Mouse (Mus musculus) frontal cortex, postnatal 10 days (tissue): ENCODE measurements at regions not wholly inside any gene's neighbourhood (a gene's known extent, or its start where the extent isn't known, plus 50 kb on each side); places are given as distances from the start of the nearest gene placed in this dataset.

Experiments
- DNase-seq, 2 experiments: peaks; one replicate each; pipeline ENCODE4 v3.0.0; 2022; ENCODE audit warnings: low spot score in 2 of 2, mixed read lengths in 1 of 2

- no peak for DNase-seq
Observed at GRCm38 (mm10) chr16:64391440-64392197, 210.6 kb downstream of the Csnka2ip start.

GRCm38 (mm10) chr16:64368608-64369399 lies 233.4 kb downstream of the Csnka2ip start:
- no peak for DNase-seq

DNA sequence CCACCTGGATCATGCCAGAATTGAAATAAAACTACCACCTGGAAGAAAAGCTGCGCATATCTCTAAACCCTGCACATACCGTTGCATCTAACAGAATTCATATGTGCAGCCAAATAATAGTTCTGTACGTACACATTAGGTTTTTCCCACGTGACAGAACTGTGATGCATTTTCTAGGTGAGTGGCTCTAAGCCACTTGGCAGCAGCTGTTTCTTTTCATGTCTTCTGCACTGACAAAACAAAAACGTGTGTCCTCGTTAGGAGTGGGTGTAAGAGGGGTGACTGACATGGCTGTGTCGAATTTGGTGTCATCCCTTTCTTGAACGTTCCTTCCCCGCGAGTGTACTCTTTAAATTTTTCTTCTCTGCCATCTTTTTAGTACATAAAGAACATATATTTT lies 254.3 kb downstream of the Csnka2ip start:
- DNase-seq, result no peak

- DNase-seq, result no peak
Observed at GRCm38 (mm10) chr16:64332887-64333455, 269.2 kb downstream of the Csnka2ip start.

GRCm38 (mm10) chr16:64332195-64332886 lies 269.9 kb downstream of the Csnka2ip start:
- DNase-seq, result no peak

GRCm38 (mm10) chr16:64329264-64330060 lies 272.7 kb downstream of the Csnka2ip start:
- DNase-seq, result no peak

- no peak for DNase-seq
Observed at GRCm38 (mm10) chr16:64318796-64319493, 283.3 kb downstream of the Csnka2ip start.

DNA sequence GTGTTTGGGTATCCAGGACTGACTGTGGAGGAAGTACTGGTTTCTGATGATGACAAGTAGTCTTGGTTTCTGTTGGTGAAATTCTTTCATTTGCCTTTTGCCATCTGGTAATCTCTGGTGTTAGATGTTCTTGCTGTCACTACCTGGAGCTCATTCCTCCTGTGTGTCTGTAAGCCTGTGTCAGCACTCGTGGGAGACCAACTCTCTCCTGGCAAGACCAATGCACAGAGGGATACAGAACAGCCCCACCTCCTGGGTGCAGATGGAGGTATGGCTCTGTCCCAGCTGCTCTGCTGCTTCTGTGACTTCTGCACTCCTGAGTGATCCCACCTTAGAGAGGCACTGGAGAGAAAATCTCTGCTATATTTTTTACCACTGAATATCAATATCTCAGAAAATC lies 285.4 kb downstream of the Csnka2ip start:
- DNase-seq, result no peak

GRCm38 (mm10) chr16:64293507-64293906 lies 308.7 kb downstream of the Csnka2ip start:
- no peak for DNase-seq

GRCm38 (mm10) chr16:64285306-64285705 lies 316.9 kb downstream of the Csnka2ip start:
- no peak for DNase-seq

- DNase-seq, result no peak
Observed at GRCm38 (mm10) chr16:64275860-64276597, 326.2 kb downstream of the Csnka2ip start.

- DNase-seq, result no peak
Observed at GRCm38 (mm10) chr16:64275420-64275819, 326.8 kb downstream of the Csnka2ip start.

- no peak for DNase-seq
Observed at GRCm38 (mm10) chr16:64264960-64265736, 337.1 kb downstream of the Csnka2ip start.

DNA sequence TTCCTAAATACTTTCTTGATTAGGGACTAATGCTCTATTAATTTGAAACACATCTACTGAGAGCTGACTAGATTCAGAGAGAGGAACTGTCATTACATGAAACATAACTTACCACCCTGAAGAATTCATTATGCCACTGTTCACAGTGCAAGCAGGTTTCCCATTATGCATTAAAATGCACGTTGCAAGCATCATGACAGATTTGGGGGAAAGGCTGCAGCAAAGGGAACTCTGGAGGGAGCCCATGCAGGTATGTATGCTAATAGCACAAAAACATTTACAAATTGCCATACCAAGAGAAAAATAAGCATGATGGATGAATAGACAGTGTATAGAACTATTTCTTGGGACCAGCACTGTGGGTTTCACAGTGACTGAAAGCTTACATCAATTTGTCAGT lies 351.1 kb downstream of the Csnka2ip start:
- no peak for DNase-seq

- DNase-seq, result no peak
Observed at GRCm38 (mm10) chr16:64248743-64249142, 353.5 kb downstream of the Csnka2ip start.

DNA sequence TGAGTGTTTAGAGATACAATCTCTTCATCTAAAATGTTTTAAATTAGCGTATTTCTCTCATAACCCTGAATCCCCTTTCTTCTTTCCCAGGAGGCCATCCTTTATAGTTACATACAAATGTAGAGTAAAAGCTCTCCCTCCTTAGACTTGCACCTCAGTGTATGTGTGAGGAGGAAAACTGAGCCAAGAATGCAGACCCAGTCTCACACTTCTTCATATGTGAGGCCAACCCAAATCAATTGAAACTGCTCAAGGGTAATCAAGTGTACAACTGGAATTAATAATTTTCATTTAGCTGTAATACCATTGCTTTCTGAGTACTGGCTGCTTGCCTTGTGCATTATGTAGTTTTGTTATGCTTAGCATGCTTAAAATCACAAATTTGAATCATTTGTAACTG lies 356.3 kb downstream of the Csnka2ip start:
- DNase-seq, result no peak

DNA sequence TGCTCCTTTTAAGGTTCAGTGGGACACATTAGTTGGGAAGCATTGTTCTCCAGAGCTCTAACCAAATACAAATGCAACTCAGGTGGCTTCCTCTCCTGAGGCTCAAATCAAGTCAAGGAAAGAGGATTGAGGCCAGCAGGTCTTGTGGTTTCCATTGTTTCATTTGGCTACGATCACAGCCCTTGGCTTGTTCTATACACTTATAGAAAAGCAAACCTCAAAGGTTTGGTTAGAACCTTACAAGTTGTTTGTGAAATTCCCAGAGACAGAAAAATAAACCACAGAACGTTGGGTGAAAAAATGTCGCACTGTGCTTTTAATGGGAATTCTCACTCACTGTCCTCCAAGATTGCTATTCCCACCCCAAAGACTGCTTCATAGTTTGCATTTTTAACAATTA lies 360.4 kb upstream of the Epha3 start:
- DNase-seq, result no peak

- DNase-seq, result no peak
Observed at GRCm38 (mm10) chr16:64216671-64217070, 352.7 kb upstream of the Epha3 start.

GRCm38 (mm10) chr16:64211895-64212294 lies 347.9 kb upstream of the Epha3 start:
- DNase-seq, result no peak
